Mouse (Mus musculus): ENCODE results near the gene Igfbp7.
A peak's percentile ranks its signal among the peaks of the same experiment; 100 is the strongest.

Gene Igfbp7

DNA sequence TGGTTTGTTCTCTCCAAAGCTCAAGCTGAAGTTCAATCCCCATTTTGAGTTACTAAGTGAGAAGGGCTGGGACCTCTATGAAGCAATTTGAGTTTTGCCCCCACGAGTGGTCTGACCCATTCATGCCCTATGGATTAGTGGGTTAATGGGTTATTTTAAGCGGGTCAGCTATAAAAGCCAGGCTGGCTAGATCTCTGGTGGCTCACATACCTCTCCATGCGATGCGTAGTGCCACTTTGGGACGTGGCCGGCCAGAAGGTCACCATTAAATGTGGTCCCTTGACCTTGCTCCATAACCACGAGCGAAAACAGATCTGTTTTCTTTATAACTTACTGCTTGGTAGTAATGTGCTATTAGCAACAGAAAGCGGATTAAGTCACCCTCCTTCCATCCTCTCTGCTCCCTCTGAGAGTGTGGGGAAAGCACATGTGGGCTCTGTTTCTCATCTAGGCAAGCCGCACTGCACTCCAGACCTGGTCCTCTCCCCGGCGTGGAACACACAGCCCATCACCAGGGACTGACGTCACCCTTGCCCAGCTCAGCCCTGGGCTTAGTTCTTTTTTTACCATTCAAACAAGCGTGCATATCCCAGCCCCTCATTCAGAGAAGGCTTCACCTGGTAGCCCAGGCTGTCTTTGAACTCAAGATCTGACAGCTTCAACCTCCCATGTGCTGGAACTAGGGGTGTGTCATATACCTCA lies 28.3 kb downstream of the Igfbp7 start:
- DNase-seq (ENCODE audit: low read depth, low spot score): no peak

DNA sequence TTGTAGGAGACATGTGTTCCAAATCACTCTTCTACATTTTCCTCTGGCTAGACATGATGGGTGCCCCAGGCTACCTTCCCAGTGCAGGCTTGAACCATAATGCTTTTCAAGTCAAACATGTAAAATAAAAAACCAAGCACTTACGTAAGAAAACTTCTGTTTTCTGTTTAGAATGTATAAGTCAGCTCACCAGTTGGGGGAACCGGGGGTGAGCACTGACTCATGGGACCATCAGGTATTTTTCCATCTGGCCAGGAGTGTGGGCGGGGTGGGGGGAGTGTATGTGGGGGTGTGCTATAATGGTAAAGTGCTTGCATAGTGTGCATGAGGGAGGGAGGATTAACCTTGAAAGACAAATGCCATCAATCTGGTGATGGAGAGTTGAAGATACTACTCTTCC lies 29.8 kb downstream of the Igfbp7 start:
- DNase-seq (ENCODE audit: low read depth, low spot score): no peak

DNA sequence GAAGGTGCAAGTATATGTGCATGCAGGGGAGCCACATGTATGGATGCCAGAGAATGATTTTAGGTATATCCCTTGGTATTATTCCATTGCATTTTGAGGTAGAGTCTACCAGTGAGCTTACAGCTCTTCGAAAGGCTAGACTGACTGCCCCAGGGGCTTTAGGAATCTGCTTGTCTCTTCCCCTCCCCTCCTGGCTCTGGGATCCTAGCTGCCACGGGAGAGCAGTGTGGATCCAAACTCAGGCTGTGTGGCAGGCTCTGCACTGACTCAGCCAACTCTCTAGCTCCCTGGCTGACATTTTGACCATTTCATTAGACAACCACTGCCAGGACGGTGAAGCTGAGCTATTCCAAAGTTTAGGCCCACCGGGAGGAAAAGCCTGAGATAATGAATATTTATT lies 32.3 kb downstream of the Igfbp7 start:
- no peak for DNase-seq (ENCODE audit: low read depth, low spot score)

DNA sequence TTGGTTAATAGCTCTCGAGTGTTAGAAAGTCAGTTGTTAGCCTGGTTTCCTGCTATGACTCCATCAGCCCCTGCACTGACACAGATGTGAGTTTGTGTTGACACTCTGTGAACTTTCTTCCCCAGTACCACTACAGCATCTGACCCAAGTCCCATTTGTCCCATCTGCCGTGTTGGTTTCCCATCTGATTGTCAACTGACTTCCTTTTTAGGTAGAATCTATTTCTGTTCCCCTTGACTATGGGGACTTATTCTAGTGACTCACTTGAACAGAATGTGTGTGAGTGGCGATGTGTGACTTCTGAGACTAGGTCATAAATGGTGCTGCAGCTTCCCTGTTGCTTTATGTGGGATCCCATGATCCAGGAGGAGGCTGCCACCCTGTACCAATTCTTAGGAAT lies 32.9 kb downstream of the Igfbp7 start:
- DNase-seq (ENCODE audit: low read depth, low spot score): no peak

DNA sequence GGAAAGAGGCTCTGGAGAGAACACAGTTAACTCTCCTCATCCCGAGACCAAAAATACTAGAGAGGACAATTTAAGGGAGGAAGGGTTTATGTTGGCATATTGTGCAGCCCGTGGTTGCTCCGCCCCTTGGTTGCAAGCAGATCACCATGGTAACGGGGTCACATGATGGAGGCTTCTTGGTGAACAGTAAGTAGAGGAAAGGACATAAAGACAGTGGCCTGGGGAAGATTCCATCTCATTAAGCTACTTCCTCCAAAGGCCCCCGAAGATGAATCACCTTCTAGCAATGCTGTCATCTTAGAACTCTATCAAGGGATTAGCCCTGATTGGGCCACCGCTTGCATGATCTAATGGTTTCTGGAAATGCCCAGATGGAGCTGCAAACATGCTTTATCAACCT lies 35.1 kb downstream of the Igfbp7 start:
- DNase-seq (ENCODE audit: low read depth, low spot score): no peak

DNA sequence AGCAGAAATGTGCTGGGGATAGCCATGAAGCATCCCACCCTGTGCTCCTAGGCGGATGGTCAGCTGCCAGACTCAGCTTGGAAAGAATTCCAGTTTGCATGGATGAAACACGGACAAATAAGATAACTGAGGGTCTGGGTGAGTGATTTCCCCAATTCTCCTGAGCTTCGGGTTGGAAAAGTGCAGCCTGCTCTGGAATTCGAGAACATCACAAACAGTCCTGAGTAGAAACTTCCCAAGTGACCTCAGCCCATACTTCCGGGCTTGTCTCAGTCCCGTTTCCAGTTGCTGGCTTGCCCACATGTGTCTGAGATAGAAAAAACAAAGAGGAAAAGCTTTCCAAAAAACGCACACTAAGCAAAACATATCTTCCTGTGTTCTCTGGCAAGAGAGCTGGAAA lies 35.6 kb downstream of the Igfbp7 start:
- DNase-seq (ENCODE audit: low read depth, low spot score): no peak

DNA sequence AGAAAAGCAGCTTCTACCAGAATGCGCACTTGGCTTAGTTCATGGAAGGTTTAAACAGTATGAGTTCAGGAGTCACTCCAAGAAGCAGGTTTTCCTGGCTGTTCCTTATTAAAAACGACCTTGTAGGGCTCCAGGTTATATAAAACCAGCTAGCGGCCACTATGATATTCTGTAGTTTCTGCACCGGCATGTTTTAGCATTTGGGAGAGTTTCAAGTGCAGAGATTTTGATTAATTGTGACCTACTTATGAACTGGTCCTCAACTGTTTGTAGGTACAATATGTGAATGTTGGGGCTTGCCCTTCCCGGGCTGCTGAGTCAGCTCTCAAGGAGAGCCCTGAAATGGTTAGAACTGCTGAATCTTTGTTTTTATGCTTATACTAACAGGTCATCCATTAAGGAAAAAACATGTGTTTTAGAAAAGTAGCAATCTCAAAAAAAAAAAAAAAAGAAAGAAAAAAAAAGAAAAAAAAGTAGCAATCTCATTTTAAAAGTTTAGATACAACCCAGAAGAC lies 37.4 kb downstream of the Igfbp7 start:
- no peak for DNase-seq (ENCODE audit: low read depth, low spot score)

DNA sequence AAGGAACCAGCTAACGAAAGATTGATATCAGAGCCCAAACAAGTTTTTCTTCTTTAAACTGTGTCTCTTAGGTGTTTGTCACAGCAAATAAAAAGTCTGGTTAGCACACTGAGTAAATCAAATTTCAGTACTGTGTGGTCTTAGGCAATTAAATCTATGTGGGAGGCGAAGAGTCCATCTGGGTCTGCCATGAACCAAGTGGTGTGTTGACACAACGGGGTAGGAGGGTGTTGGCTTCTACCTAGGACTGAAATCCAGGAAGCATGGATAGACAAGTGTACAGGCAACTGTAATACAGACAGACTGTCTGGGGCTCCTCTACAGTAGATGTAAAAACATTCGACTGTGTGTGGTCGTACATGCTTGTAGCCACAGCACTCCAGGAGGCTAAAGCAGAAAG lies 38.4 kb downstream of the Igfbp7 start:
- DNase-seq (ENCODE audit: low read depth, low spot score): no peak

DNA sequence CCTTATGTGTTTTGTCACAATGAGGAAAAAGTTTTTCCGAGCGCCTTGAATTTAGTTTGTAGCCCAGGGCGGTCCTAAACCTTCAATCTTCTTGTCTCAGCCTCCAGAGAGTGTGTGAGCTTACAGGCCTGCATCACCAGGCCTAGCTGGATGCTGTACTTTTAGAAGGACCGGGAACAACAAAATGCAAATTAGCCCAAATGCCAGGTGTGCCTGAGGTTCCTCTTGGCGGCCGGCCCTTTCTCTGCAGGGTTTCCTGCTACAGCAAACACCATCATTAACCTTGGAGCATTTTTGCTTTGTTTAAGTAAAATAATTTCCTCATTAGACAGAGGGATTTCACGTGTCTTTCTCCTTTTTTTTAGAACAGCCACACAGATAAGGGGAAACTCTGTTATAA lies 39.6 kb downstream of the Igfbp7 start:
- no peak for DNase-seq (ENCODE audit: low read depth, low spot score)

DNA sequence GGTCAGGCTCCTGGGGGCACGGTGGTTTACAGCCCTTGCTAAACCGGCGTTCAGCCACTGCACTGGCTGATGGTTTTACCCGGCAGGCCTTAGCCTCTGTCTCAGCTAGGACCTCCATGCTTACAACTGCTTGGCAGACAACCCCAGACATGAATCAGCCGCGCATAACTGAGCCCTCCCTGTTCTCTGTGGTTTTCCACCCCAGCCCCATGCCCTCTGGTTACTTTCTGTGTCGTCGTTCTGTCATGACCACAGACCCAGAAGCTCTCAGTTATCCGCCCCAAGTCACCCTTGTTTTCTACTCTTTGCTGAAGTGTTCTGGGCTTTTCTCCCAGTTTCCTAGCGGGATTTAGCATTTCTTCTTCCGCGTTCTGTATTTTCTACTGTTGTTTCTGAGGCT lies 40.2 kb downstream of the Igfbp7 start:
- DNase-seq (ENCODE audit: low read depth, low spot score): no peak

DNA sequence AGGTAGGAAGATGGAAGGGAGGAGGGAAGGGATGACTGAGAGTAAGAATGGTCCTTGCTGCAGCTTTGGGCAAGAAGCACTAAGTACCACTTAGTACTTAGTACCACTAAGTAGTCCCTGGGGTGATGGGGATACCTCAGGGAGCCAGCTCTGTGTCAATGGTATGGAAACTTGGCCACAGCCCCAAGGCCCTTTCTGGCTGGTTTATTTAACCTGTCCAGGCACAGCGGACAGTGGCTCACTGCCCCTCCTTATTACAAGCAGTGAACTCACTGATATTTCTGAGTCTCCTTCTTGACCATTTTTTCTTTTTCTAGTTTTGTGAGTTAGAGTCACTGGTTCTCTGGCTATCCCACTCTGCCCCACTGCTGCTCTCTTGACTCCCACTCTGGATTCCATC lies 40.7 kb downstream of the Igfbp7 start:
- no peak for DNase-seq (ENCODE audit: low read depth, low spot score)

DNA sequence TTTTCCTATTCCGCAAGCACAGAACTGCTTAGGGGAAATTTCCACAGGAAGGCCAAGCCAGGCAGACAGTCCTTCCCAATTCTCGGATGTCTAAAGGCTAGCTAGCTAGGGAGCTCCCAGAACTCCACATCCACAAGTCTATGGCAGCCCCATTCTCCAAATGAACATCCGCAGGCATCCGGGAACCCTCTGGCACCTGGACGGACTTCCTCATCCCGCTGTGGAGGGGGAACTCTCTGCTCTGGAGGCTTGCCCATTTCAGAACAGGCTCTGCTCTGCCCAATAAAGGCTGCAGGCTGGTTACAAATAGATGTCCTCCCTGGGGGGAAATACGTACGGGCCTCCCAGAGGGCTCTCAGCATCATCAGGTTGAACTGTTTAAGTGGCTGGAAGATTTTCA lies 41.5 kb downstream of the Igfbp7 start:
- DNase-seq (ENCODE audit: low read depth, low spot score): no peak

DNA sequence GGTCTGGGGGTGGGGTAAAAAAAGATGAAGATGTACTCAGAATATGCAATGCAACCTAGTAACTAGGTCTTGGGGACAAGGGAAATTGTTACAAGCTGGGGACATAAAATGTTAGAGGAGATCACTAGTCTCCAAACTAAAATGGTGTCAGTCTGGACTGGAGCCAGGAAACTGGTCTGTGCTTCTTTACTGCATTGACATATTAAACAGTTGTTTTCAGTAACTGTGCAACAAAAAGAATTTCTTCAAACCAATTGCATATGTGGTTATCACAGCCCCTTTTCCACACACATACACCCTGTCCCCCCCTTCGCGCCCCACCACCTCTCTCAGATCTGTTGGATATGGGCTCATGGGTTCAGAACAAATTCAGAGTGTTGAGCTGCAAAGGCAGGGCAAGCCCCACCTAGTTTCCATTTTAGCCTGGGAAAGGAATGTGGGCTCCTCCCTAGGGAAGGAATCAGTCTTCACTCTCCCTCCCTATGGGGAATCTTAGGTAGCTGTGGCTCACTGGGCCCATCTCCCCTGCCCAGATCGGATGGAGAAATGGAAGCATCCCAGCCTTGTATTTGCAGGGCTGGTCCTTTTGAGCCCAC lies 43.3 kb downstream of the Igfbp7 start:
- no peak for DNase-seq (ENCODE audit: low read depth, low spot score)

DNA sequence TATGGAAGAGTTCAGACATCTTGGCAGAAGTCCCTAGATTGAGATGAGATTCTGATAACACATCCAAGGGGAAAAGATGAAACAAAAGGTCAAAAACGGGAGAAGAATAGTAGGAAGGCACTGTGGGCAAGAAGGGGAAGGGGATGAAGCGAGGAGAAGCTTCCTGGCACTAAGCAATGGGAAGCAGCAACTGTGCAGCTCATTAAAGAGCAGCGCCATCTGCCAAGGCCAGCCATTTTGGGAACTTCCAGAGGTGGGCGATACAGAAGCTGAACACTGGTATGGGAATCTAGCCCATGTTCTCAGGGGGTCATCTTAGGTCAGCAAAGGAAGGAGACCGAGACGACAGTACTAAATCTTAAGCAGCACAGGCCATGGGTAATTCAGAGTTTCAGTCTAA lies 44.2 kb downstream of the Igfbp7 start:
- no peak for DNase-seq (ENCODE audit: low read depth, low spot score)

DNA sequence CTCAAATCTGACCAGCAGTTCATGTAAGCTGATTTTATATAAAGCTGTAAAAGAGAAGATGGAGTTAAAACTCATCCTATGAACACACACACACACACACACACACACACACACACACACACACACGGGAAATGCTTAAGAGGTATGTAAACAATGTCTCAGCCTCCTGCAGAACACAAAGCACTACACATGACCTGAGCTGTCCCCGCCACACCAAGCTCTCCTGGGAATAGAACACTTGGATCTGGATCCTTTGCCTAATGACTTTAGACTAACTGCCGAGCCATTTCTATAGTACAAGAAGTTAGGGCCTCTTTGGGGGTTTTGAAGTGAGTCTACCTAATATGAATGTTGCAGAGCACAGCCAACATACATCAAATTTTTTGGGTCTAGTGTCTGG lies 45.7 kb downstream of the Igfbp7 start:
- DNase-seq (ENCODE audit: low read depth, low spot score): no peak

DNA sequence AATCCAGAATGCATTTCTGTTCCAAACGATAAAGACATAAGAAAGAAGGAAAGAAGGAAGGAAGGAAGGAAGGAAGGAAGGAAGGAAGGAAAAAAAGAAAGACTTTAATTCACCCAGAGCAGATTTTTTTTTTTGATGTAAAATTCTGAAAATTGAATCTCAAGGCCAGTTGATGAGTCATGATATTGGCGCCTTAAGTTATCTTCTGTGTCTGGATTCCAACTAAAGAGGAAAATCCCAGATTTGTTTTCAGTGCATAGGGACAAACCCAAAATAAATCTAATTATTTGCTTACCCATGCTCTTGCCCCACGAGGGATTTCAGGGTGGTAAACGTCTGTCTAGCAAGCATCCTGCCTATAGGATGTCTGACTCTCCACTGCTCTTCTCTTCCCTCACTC lies 46.8 kb downstream of the Igfbp7 start:
- no peak for DNase-seq (ENCODE audit: low read depth, low spot score)

DNA sequence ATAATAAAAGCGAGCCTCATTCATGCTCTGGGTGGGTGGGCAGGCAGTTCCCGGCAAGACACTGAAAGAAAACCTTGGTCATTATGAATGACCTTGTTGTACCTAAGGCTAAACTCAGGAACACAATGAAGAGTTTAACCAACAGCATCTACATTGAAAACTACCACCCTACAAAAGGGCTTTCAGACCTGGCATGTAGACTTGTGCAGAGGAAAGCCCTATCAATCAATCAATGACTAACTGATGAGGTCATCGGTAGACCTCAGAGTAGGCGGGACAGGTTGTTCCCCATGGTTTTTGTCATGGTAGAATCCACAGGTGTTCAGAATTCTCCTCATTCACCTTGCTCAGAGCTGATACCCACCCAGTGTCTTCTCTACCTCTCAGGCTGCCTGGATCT lies 47.9 kb downstream of the Igfbp7 start:
- DNase-seq (ENCODE audit: low read depth, low spot score): no peak

DNA sequence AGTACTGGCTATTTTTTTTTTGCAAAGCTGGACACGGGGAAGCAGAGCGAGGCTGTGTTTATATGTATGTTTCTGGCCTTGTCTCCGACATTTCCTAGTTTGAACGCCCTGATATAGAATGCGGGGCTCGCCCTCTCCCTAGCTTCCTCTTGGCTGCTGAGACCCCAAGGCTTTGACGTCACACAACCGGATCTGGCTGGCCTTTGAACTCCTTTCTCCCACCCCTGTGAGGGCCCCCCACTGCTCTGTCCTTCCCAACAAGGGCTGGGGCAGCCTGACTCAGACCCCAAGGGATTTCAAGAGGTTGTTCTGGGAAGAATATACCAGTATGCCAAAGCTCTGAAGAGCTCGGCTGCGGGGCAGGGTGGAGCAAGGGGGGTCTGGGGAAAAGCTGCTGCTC lies 49.5 kb downstream of the Igfbp7 start:
- no peak for DNase-seq (ENCODE audit: low read depth, low spot score)

DNA sequence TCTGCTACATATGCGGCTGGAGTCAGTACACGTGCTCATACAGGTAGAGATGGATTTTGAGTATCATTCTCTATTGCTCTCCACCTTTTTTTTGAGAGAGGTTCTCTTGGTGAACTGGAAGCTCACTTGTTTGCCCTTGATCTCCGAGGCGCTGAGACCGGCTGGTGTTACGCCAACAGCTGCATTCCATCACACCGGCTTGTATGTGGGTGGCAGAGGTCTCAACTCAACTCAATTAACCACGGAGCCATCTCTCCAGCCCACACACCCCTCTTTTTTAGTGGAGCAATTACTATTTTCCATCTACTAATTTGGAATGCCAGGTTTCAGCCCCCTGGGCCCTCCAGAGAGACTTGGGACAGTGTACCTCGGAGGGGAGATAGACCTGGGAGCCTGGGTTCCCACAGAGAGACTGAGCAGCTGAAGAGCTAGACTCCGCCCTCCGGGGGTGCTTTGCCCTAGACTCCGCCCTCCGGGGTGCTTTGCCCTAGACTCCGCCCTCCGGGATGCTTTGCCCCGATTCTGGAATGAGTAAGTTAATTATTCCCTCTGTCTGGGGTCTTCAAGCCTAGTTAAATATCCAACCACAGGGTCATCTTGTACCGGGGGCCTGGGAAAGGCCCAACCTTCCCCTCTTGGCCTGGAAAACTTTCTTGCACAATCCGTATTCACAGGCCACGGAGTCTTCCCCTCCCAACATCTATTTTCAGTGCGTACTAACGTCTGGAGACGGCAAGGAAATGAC lies 50.3 kb downstream of the Igfbp7 start:
- no peak for DNase-seq (ENCODE audit: low read depth, low spot score)

DNA sequence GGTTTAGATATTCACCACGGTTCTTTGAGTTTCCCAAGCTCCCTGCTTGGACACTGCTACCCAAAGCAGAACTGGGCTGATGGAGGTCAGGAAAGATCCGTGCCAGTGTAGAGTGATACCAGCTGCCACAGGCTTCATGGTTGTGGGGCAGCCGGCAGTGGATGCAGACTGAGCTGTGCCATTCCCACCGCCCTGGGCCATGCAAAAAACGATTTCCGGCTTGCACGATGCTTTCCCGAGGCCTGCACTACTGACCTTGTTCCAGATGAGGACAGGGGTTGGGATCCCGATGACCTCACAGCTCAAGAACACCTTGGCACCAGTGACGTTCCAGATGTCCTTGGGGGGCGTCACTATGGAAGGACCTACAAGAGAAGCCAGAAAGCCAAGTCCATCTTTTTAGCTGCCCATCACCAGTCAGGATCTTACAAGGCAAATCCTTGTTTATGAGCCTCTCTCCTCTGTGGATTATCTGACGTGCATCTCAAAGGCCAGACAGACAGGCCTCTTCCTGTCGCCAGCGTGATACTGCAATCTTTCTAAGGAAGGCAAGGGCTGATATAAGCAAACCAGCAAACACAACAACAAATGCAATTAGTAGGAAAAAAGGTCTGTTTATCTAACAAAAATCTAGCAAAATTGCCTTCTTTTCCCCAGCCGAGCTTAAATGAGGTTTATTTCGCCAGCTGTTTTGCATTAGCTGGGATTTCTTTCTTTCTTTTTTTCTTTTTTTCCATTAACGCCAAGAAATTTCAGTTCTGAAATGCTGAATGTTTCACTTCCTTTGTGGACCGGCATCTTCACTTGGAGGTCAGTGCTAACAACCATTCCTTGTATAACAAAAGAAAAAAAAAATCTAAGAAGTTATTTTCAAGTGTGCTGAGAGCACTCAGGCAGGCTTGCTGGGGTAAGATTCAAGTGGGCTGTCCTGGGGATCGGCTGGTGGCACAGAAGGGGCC lies 52.3 kb downstream of the Igfbp7 start:
- DNase-seq (ENCODE audit: low read depth, low spot score): no peak

DNA sequence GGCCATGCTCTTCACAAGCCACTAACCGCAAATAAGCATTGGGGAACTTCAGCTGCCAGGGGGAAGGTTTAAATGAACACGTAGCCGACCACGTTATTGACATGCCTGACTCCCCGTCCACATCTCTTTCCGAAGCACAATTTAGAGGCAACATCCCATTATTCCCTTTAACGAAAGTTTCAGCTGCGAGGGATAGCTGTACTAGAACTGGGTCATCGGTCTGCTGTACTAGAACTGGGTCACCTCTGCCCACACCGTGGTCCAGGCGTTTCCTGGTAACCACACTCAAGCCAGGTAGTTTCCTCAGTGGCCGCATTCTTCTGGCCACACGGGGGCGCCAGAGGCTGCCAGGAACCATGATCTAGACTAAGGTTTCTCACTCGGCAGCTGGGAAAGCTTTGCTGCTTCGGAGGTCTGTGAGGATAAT lies 53.5 kb downstream of the Igfbp7 start:
- peak; percentile 72 for DNase-seq (ENCODE audit: low read depth, low spot score)

DNA sequence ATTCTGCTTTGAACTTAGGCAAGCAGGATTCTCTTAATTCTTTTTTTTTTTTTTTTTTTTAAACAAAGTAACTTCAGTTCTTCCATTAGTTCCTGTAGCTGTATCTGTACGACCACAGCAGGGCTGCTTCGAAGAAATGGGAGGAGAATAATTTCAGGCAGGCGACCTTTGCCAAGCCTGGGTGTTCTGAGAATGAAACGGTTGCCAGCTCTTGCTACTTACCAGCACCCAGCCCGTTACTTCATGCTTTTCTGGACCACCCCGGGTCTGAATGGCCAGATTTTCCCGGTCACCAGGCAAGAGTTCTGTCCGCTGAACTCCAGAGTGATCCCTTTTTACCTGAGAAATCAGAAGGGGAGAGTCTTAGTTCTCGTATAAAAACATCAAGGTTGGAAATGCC lies 56.1 kb downstream of the Igfbp7 start:
- DNase-seq (ENCODE audit: low read depth, low spot score): no peak

All from retina, postnatal 7 days (tissue).